Mouse (Mus musculus): Measurements from ENCODE around the gene Spns3.

DNA sequence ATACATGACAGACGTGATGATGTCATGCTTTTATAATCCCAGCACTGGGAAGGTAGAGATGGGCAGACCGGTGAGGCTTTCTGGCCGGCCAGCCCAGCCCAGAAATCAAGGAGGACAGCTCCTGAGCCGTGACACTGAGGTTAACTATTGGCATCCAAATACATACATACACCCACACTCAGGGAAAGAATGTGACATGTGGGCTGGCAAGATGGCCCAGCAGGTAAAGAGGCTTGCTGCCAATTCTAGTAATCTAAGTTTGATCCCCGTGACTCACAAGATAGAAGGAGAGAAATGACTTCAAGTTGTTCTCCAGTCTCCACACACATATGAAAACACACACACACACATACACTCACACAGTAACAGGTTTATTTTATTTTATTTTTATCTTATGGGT, 19.2 kb downstream of the Spns3 start:
- TF ChIP-seq CTCF (IDR thresholded peaks at IDR 0.05; ENCODE audit: extremely low read depth, insufficient read length, insufficient replicate concordance, low read depth, low read length): no peak
- no peak for TF ChIP-seq POLR2A (IDR thresholded peaks at IDR 0.05; ENCODE audit: low read depth, low read length)
